Mouse (Mus musculus): ENCODE measurements at regions not wholly inside any gene's neighbourhood (a gene's known extent, or its start where the extent isn't known, plus 50 kb on each side); places are given as distances from the start of the nearest gene placed in this dataset.

GRCm38 (mm10) chr16:29964563-29964962 lies 99.6 kb upstream of the Hes1 start:
- TF ChIP-seq CTCF (IDR thresholded peaks at IDR 0.05): no peak
- TF ChIP-seq EP300 (IDR thresholded peaks at IDR 0.05): no peak
